Mouse (Mus musculus): ENCODE measurements around the gene Kctd2.
"Not testable (repeated sequence)": the region's sequence is repeated elsewhere in the genome, so short reads cannot be mapped to it uniquely, and the experiment has no call there.

Kctd2 gene

GRCm38 (mm10) chr11:115473626-115474275 lies 53.8 kb downstream of the Kctd2 start:
- peak; percentile 99 for DNase-seq (ENCODE audit: low spot score)

- peak; percentile 99 for DNase-seq (ENCODE audit: low spot score)
Measured at GRCm38 (mm10) chr11:115475025-115475757, 55.3 kb downstream of the Kctd2 start, which contains the start of gene Armc7. TSS of gene Armc7 (plus strand) at chr11:115475667.

- no peak for DNase-seq (ENCODE audit: low spot score)
Measured at GRCm38 (mm10) chr11:115475758-115476237, 55.9 kb downstream of the Kctd2 start.

- not testable (repeated sequence) for DNase-seq (ENCODE audit: low spot score)
Measured at GRCm38 (mm10) chr11:115476630-115477029, 56.7 kb downstream of the Kctd2 start.

- not testable (repeated sequence) for DNase-seq (ENCODE audit: low spot score)
Measured at GRCm38 (mm10) chr11:115477388-115477787, 57.5 kb downstream of the Kctd2 start.

- no peak for DNase-seq (ENCODE audit: low spot score)
Measured at GRCm38 (mm10) chr11:115478296-115478938, 58.5 kb downstream of the Kctd2 start.
